Mouse (Mus musculus) midbrain, embryonic 15.5 days (tissue): Measurements from ENCODE around the gene Bbs5. TPM values are rescaled to one million over a fixed set of nuclear protein-coding genes. Genes with fewer than 3 reads are reported as not detected.
"Not testable (repeated sequence)": the region's sequence is repeated elsewhere in the genome, so short reads cannot be mapped to it uniquely, and the experiment has no call there.

Experiments used
- ATAC-seq: fragments of 200-750 bp; cut with Nextera tagmentation; replicated peaks from 2 replicates; pipeline ENCODE4 v1.8.0; 2017; ENCODE audit warnings: moderate TSS enrichment
- H3K27ac ChIP-seq: fragments of 300-500 bp; sonication (generic); 2 replicates; pipeline ENCODE4 v1.5.1; 2015; ENCODE audit warnings: mild to moderate bottlenecking, inconsistent platforms
- H3K27me3 ChIP-seq: fragments of 300-500 bp; sonication (generic); replicated peaks from 2 replicates; pipeline ENCODE4 v1.6.1; 2015; ENCODE audit warnings: inconsistent platforms
- H3K36me3 ChIP-seq: fragments of 300-500 bp; sonication (generic); replicated peaks from 2 replicates; pipeline ENCODE4 v1.6.1; 2015; ENCODE audit warnings: inconsistent platforms
- H3K4me1 ChIP-seq: fragments of 300-500 bp; sonication (generic); 2 replicates; pipeline ENCODE4 v1.6.1; 2015; ENCODE audit warnings: inconsistent platforms
- H3K4me2 ChIP-seq: fragments of 300-500 bp; sonication (generic); 2 replicates; pipeline ENCODE4 v1.6.1; 2015; ENCODE audit warnings: inconsistent platforms, mild to moderate bottlenecking, moderate library complexity
- H3K4me3 ChIP-seq: fragments of 300-500 bp; sonication (generic); 2 replicates; pipeline ENCODE4 v1.5.1; 2015; ENCODE audit warnings: mild to moderate bottlenecking, inconsistent platforms
- H3K9ac ChIP-seq: fragments of 300-500 bp; sonication (generic); 2 replicates; pipeline ENCODE4 v1.6.1; 2015; ENCODE audit warnings: mild to moderate bottlenecking, inconsistent platforms
- H3K9me3 ChIP-seq: fragments of 300-500 bp; sonication (generic); 2 replicates; pipeline ENCODE4 v1.6.1; 2016; ENCODE audit warnings: inconsistent platforms
- WGBS: fragments of 180-500 bp; shearing (Covaris S2); methylation state at CpG from one replicate; pipeline ENCODE4 v1.1.7; 2015; ENCODE audit warnings: mixed read lengths; 5-methylcytosine and 5-hydroxymethylcytosine counted together
- polyA plus RNA-seq: library from polyadenylated mRNA; unstranded; fragments of >200 nt; fragmentation: Nextera tagmentation; extraction: Ambion mirVana; gene quantifications from 2 replicates; pipeline ENCODE4 v1.2.1, GENCODE M21; 2015

The Bbs5 gene
- polyA plus RNA-seq, 1 experiment from 2014 or later: 25.2 TPM

DNA sequence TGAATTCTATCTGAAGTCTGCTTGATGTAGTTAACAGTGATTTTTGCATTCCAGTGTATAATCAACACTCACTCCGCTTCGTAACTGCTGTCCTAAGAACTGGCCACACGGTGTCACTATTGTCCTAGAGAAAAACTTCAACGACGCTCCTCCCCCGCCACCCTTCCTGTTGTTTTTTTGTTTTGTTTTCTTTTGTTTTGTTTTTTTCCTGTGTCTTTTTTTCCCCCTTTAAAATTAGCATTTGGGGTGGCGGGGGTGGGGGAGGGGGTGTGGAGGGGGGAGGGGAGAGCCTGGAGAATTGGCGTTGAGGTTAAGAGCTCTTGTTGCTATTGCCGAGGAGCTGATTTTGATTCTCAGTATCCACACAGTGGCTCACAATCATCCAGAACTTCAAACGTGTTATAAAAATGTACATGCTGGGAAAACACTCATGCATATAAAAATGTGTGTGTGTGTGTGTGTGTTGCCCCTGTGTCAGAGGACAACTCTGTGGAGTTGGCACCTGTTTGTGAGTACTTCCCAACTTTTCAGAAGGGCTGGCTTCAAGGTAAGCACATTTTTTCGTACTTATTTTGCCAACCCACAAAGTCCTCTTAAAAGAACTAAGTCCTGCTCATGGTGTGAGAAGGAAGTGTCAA lies 11.8 kb upstream of the Bbs5 start:
- no peaks in the 10 kb centered on the region for H3K4me1 ChIP-seq
- H3K9ac ChIP-seq: no peak overlapping the region
- H3K9me3 ChIP-seq: no peaks in the 10 kb centered on the region
- no peaks in the 10 kb centered on the region for H3K36me3 ChIP-seq
- WGBS: 8% methylated on average over 11 of the region's 11 CpGs
- peak overlapping the region; percentile 43 for H3K4me2 ChIP-seq
- peak; percentile 62; the same call in 1 of the 2 replicates for ATAC-seq
- peak overlapping the region; percentile 26; the same call in 1 of the 2 replicates for H3K4me3 ChIP-seq
- peaks cover 5% of the 10 kb centered on the region; the same call in 1 of the 2 replicates for H3K27me3 ChIP-seq
- H3K27ac ChIP-seq: no peak overlapping the region

DNA sequence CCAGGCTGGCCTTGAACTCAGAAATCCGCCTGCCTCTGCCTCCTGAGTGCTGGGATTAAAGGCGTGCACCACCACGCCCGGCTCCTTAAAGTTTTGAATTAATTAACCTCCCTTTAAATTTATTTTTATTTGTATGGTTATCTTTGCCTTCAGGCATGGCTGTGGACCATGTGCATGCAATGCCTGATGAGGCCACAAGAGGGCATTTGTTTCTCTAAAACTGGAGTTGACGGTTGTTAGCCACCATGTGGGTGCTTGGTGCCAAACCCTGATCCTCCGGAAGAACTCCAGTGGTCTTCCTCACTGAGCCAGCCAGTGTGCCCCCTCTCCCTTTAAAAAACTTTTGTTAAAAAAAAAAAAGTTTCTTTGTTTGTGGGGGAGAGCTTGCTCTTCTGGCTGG lies 11.2 kb upstream of the Bbs5 start:
- no peak overlapping the region for H3K4me3 ChIP-seq
- H3K9ac ChIP-seq: no peak overlapping the region
- 67% methylated on average over 6 of the region's 6 CpGs for WGBS
- H3K27me3 ChIP-seq: peaks cover 5% of the 10 kb centered on the region; the same call in 1 of the 2 replicates
- H3K36me3 ChIP-seq: no peaks in the 10 kb centered on the region
- no peaks in the 10 kb centered on the region for H3K4me1 ChIP-seq
- no peak overlapping the region for H3K27ac ChIP-seq
- H3K4me2 ChIP-seq: no peak overlapping the region
- H3K9me3 ChIP-seq: no peaks in the 10 kb centered on the region
- ATAC-seq: no peak

DNA sequence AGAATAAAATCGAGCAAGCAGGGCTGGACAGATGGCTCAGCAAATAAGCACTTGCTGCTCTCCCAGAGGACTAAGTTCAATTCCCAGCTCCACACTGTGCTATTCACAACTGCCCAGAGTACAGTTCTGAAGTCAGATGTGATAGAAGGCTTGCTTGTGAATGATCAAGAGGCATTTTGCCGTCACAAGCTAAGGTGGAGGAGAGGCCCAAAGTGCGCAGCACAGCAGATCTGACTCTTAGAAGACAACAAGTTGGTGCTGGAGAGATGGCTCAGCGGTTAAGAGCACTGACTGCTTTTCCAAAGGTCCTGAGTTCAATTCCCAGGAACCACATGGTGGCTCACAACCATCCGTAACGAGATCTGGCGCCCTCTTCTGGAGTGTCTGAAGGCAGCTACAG lies 9.0 kb upstream of the Bbs5 start:
- not testable (repeated sequence) for H3K9me3 ChIP-seq, ATAC-seq, H3K4me3 ChIP-seq, H3K9ac ChIP-seq, H3K4me1 ChIP-seq, H3K27me3 ChIP-seq, H3K36me3 ChIP-seq, H3K4me2 ChIP-seq, H3K27ac ChIP-seq
- 77% methylated on average over 7 of the region's 7 CpGs for WGBS

DNA sequence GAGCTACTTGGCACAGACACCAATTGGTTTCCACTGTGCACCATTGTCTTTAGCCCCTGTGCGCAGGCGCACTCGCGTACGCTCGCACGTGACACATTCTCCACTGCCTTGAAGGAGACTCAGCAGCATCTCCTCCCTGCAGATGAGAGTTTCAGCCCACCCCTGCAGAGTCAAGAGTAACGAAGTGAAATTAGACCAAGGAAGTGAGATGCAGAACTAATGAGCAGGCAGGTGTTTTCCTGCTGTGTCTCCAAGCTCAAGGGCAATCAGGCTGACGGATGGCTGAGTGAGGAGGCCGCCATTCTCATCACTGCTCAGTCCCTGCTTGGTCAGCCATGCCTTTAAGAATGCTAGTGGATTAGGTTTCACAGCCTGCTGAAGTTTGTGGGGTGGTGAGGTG lies 6.9 kb upstream of the Bbs5 start:
- WGBS: 38% methylated on average over 10 of the region's 10 CpGs
- ATAC-seq: 0 out of 2 replicates have a peak, but pooled peaks have one; percentile 52
- Histone ChIP-seq H3K27me3 (no peaks in the 10 kb centered on the region), H3K9me3 (no peaks in the 10 kb centered on the region), H3K27ac (no peak overlapping the region), H3K4me1 (no peaks in the 10 kb centered on the region), H3K4me3 (no peak overlapping the region), H3K36me3 (no peaks in the 10 kb centered on the region), H3K9ac (no peak overlapping the region), H3K4me2 (no peak overlapping the region)

DNA sequence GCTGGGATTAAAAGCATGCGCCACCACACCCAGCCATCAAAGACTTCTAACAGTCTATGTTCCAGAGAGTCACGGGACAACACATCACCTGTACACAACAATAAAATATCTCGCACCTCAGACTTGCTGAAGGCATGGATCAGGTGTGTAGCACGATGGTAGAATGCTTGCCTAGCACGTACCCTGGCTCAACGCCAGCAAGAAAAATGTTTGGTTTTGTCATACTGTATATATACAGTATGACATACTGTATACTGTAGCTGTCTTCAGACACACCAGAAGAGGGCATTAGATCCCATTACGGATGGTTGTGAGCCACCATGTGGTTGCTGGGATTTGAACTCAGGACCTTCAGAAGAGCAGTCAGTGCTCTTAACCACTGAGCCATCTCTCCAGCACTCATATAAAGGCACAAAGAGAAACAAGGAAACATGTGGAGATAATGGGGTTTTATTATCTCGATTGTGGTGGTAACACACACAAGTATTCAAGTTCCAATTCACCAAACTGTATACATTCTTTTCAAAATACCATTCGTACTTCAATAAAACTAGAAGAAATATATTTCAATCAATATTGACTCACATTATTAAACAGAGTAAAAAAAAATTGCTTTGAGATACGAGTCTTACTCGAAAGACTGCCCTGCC lies 1.9 kb upstream of the Bbs5 start:
- ATAC-seq: no peak
- Histone ChIP-seq H3K4me2 (no peak overlapping the region), H3K4me3 (no peak overlapping the region), H3K9ac (no peak overlapping the region), H3K27me3 (no peaks in the 10 kb centered on the region), H3K36me3 (no peaks in the 10 kb centered on the region), H3K27ac (no peak overlapping the region), H3K4me1 (peaks cover 9% of the 10 kb centered on the region), H3K9me3 (no peaks in the 10 kb centered on the region)
- 91% methylated on average over 11 of the region's 11 CpGs for WGBS

DNA sequence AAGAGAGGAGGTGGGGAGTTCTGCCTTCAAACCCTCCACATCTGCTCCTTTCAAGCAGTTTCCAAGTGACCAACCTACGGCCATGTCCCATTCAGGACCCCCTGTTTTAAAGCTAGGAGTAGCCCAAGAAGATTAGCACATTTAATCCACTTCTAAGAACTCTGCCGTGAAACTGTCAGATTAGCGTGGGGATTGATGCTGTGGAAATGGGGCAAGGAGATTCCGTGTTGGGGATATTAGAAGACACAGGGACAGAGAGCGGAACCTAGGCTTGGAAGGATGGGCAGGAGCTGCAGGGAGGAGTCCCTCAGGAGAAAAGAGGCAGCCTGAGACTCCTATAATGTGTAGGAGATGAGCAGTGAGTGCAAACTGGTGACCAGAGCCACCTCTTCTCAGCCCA lies 2.7 kb downstream of the Bbs5 start:
- no peak for ATAC-seq

DNA sequence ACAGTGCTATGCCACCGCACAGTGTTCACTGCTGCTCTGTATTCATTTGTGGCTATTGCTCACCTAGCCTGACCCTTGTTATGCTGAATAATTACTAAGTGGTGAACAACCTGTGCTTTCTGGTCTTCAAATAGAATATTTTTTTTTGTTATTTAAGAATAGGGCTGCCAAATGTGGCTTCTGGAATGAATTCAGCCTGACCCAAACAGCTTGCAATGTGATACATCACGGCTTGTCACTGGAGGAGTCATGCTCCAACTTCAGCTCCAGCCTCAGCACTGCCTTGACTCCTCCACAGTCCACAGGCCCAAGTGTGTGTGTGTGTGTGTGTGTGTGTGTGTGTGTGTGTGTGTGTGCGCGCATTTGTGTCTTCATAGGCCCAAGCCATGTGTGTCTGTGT lies 12.4 kb downstream of the Bbs5 start:
- H3K36me3 ChIP-seq: peaks cover 13% of the 10 kb centered on the region
- H3K27me3 ChIP-seq: no peaks in the 10 kb centered on the region
- H3K4me3 ChIP-seq: no peak overlapping the region
- H3K9me3 ChIP-seq: no peaks in the 10 kb centered on the region
- no peak overlapping the region for H3K4me2 ChIP-seq
- H3K4me1 ChIP-seq: no peaks in the 10 kb centered on the region
- H3K27ac ChIP-seq: no peak overlapping the region
- no peak for ATAC-seq
- no peak overlapping the region for H3K9ac ChIP-seq
- WGBS: 94% methylated on average over 4 of the region's 4 CpGs

More for the DNA sequence above, 2.7 kb downstream of the Bbs5 start:
- H3K4me3 ChIP-seq: no peak overlapping the region
- WGBS: 54% methylated on average over 5 of the region's 5 CpGs
- H3K4me2 ChIP-seq: no peak overlapping the region
- no peaks in the 10 kb centered on the region for H3K27me3 ChIP-seq
- H3K4me1 ChIP-seq: peaks cover 9% of the 10 kb centered on the region
- H3K36me3 ChIP-seq: no peaks in the 10 kb centered on the region; the same call in 1 of the 2 replicates
- no peaks in the 10 kb centered on the region for H3K9me3 ChIP-seq
- no peak overlapping the region for H3K27ac ChIP-seq
- no peak overlapping the region for H3K9ac ChIP-seq

DNA sequence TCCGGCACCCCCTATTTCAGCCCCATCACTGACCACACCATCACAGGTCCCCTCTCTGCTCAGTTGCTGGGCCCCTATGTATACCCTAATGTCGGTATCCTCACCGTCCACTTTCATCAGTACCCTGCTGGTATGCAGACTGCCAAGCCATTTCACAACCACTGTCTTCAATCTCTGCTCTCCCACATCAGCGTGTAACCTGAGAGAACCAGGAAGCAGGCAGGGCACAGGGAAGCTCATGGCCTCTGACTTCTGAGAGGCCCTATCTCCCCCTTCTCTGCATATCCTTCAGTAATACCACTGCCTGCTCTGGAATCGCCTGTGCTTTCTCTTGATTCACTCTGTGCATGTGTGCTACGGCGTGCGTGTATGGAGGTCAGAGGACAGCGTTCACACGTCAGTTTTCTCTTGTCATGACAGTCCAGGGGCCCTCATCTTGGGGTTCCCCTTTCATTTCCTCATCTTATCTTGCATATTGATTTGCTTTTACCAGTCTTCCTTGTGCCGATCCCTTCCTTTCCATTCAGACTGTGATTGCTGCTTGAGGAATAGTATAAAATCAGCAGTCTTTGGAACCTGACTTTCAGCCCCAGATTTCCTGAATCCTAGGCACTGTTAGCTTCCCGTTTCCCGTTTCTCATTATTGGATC lies 17.0 kb downstream of the Bbs5 start:
- ATAC-seq: no peak
- 91% methylated on average over 13 of the region's 13 CpGs for WGBS
- no peak overlapping the region for H3K4me3 ChIP-seq

DNA sequence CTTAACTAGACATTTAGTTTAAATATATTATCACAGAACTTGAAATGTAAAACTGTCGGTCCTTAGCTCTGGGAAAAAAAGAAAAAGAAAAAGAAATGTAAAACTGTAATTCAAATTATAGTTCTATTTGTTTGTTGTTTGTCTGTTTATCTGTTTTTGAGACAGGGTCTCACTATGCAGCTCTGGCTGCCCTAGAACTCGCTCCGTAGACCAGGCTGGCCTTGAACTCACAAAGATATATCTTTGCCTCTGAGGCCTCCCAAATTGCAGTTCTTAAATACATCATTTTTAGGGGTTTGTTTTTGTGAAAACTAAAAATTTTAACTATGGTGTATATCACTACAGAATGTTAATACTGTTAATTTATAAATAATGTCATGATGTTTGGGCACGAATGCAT lies 20.7 kb downstream of the Bbs5 start:
- WGBS: 93% methylated on average over 4 of the region's 4 CpGs
- Histone ChIP-seq H3K9ac (no peak overlapping the region), H3K36me3 (peaks cover 5% of the 10 kb centered on the region; the same call in 1 of the 2 replicates), H3K27me3 (no peaks in the 10 kb centered on the region), H3K27ac (no peak overlapping the region), H3K4me1 (no peaks in the 10 kb centered on the region), H3K4me2 (no peak overlapping the region), H3K9me3 (no peaks in the 10 kb centered on the region), H3K4me3 (no peak overlapping the region)
- ATAC-seq: no peak

More for the DNA sequence above, 17.0 kb downstream of the Bbs5 start:
- Histone ChIP-seq H3K9me3 (no peaks in the 10 kb centered on the region), H3K4me1 (no peaks in the 10 kb centered on the region), H3K9ac (no peak overlapping the region), H3K36me3 (peaks cover 10% of the 10 kb centered on the region; the same call in 1 of the 2 replicates), H3K4me2 (no peak overlapping the region), H3K27me3 (no peaks in the 10 kb centered on the region), H3K27ac (no peak overlapping the region)

DNA sequence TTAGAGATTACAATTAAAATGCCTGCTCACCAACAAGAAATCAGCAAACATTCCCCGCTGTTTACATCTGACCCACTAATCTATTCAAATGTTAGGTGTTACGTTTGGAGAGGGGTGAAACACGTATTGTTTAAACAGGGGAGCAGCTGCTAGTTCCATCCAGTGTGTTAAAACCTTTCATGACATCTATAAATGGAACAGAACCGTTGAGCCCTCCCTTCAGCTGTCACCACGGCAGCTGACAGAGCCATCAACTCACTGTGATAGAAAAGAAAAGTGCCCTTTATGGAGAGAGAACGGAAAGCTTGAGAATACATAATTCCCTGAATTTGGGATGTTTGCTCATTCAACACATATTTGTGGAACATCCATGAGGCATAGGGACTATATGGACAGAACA lies 21.4 kb downstream of the Bbs5 start:
- H3K4me1 ChIP-seq: no peaks in the 10 kb centered on the region
- peaks cover 5% of the 10 kb centered on the region; the same call in 1 of the 2 replicates for H3K36me3 ChIP-seq
- no peak overlapping the region for H3K27ac ChIP-seq
- ATAC-seq: no peak
- H3K9me3 ChIP-seq: no peaks in the 10 kb centered on the region
- no peak overlapping the region for H3K4me2 ChIP-seq
- WGBS: 52% methylated on average over 6 of the region's 6 CpGs
- no peak overlapping the region for H3K9ac ChIP-seq
- no peaks in the 10 kb centered on the region for H3K27me3 ChIP-seq
- H3K4me3 ChIP-seq: no peak overlapping the region

DNA sequence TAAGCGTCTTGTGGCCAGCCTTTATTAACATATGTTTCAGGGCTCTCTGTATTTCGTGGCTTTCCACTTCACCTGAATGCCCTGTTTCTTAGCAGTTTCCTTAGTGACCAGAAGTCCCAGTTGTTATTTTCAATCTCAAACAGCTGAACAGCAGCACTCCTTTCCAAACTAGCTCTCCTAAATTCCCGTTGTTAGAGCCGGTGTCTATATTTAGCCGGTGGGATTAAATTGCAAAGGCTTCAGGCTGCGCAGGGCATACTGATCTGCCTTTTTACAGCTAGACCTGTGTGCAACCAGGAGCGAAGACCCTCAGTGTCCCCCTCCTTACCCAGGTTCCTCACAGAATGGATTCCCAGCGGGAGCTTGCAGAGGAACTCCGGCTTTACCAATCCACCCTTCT lies 22.9 kb downstream of the Bbs5 start, which contains the start of gene Klhl41:
Gene Klhl41, plus strand, starts transcription at position 268 of the 400 bp plus-strand sequence.
- Histone ChIP-seq H3K4me1 (no peaks in the 10 kb centered on the region), H3K27ac (no peak within 1 kb of the TSS), H3K9me3 (no peaks in the 10 kb centered on the region), H3K4me2 (no peak within 1 kb of the TSS), H3K4me3 (no peak within 1 kb of the TSS), H3K36me3 (no peaks in the 10 kb centered on the region), H3K27me3 (no peaks in the 10 kb centered on the region), H3K9ac (no peak within 1 kb of the TSS)
- 83% methylated on average over 9 of the region's 9 CpGs for WGBS
- ATAC-seq: no peak

DNA sequence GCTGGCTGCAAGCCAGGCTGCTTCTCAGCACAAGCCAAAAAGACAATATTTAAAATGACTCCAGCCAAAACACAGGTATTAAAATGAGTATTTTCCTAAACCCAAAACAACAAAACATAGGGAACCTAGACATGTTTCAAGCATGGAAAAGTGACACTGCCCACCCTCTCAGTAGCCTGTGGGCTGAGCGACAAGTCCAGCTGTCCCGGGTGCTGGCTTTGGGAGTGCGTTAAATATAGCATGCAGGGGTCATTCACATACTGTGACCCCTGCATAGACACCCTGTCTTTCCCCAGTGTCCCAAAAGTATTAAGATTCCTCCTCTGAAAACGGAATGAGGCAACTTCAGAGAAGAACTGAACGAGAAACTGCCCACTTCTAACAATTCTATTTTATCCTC lies 26.8 kb downstream of the Bbs5 start:
- ATAC-seq: no peak
- H3K36me3 ChIP-seq: no peaks in the 10 kb centered on the region
- H3K4me2 ChIP-seq: no peak overlapping the region
- no peaks in the 10 kb centered on the region for H3K27me3 ChIP-seq
- H3K4me1 ChIP-seq: no peaks in the 10 kb centered on the region
- H3K27ac ChIP-seq: no peak overlapping the region
- H3K9ac ChIP-seq: no peak overlapping the region
- WGBS: 75% methylated on average over 5 of the region's 5 CpGs
- no peak overlapping the region for H3K4me3 ChIP-seq
- H3K9me3 ChIP-seq: no peaks in the 10 kb centered on the region
